Mouse (Mus musculus) neural tube, embryonic 15.5 days (tissue): Measurements from ENCODE around the gene Cs. TPM values are rescaled to one million over a fixed set of nuclear protein-coding genes. Genes with fewer than 3 reads are reported as not detected.

Source experiments
- microRNA-seq: library from miRNA; unstranded; fragments of <30 nt; microRNA quantifications from one replicate; pipeline ENCODE4, GENCODE M21; 2017
- polyA plus RNA-seq: library from polyadenylated mRNA; unstranded; fragments of >200 nt; fragmentation: Nextera tagmentation; extraction: Ambion mirVana; gene quantifications from 2 replicates; pipeline ENCODE4 v1.2.1, GENCODE M21; 2015

Gene Cs
- polyA plus RNA-seq, 1 experiment from 2014 or later, result 268 TPM

Small RNAs within 50 kb of the gene (microRNA-seq; reads per million reads assigned to microRNA genes)
- gene Gm25361 (not detected), gene Gm26308 (not detected), gene Mir6914 (not detected), gene Mir6915 (1.6 reads per million)

Other genes starting within 250 kb of the Cs start
- 7.4 and 8.9 TPM in 2 replicates for gene Baz2a, start 246.2 kb upstream of the Cs start, polyA plus RNA-seq
- gene Rbms2, start 157.4 kb upstream of the Cs start, polyA plus RNA-seq, result 6.5 and 12.7 TPM in 2 replicates
- 2.4 and 2.8 TPM in 2 replicates for gene Gls2, start 143.3 kb upstream of the Cs start, polyA plus RNA-seq
- 25.5 and 25.9 TPM in 2 replicates for gene Spryd4, start 125.9 kb upstream of the Cs start, polyA plus RNA-seq
- gene Mip, start 111.9 kb upstream of the Cs start, polyA plus RNA-seq, result not detected in 2 replicates
- 20.0 and 25.1 TPM in 2 replicates for gene Timeless, start 105.7 kb upstream of the Cs start, polyA plus RNA-seq
- gene Apon, start 83.6 kb upstream of the Cs start, polyA plus RNA-seq, result not detected in 2 replicates
- 0.19 TPM in 1 of 2 replicates, not detected in the other for gene Apof, start 69.1 kb upstream of the Cs start, polyA plus RNA-seq
- 18.9 and 24.5 TPM in 2 replicates for gene Stat2, start 67.2 kb upstream of the Cs start, polyA plus RNA-seq
- 0.32 and 0.37 TPM in 2 replicates for gene Il23a, start 39.0 kb upstream of the Cs start, polyA plus RNA-seq
- 17.4 and 20.7 TPM in 2 replicates for gene Pan2, start 34.4 kb upstream of the Cs start, polyA plus RNA-seq
- gene Cnpy2, start 15.3 kb upstream of the Cs start, polyA plus RNA-seq, result 201 and 221 TPM in 2 replicates
- 34.6 and 40.8 TPM in 2 replicates for gene Coq10a, start 31.3 kb downstream of the Cs start, polyA plus RNA-seq
- 11.2 and 13.1 TPM in 2 replicates for gene Ankrd52, start 39.4 kb downstream of the Cs start, polyA plus RNA-seq
- gene Slc39a5, start 63.5 kb downstream of the Cs start, polyA plus RNA-seq, result 0.68 and 4.4 TPM in 2 replicates
- 128 and 133 TPM in 2 replicates for gene Nabp2, start 73.8 kb downstream of the Cs start, polyA plus RNA-seq
- gene Rnf41, start 73.9 kb downstream of the Cs start, polyA plus RNA-seq, result 78.3 and 80.5 TPM in 2 replicates
- 138 and 149 TPM in 2 replicates for gene Smarcc2, start 121.5 kb downstream of the Cs start, polyA plus RNA-seq
- gene Myl6, start 156.4 kb downstream of the Cs start, polyA plus RNA-seq, result 999 and 1,090 TPM in 2 replicates
- 7.0 and 7.7 TPM in 2 replicates for gene Myl6b, start 161.0 kb downstream of the Cs start, polyA plus RNA-seq
- 20.7 and 30.0 TPM in 2 replicates for gene Esyt1, start 188.1 kb downstream of the Cs start, polyA plus RNA-seq
- 16.0 and 16.2 TPM in 2 replicates for gene Zc3h10, start 210.0 kb downstream of the Cs start, polyA plus RNA-seq
- 2,372 and 2,481 TPM in 2 replicates for gene Rpl41, start 211.6 kb downstream of the Cs start, polyA plus RNA-seq
- 121 and 157 TPM in 2 replicates for gene Pa2g4, start 228.3 kb downstream of the Cs start, polyA plus RNA-seq